Mouse (Mus musculus): ENCODE measurements around the gene Mipep. TPM values are rescaled to one million over a fixed set of nuclear protein-coding genes. Genes with fewer than 3 reads are reported as not detected.

The Mipep gene
- total RNA-seq, 2 experiments from 2014 or later = 53.9 to 58.4 TPM

GRCm38 (mm10) chr14:60796600-60797322 lies 12.4 kb downstream of the Mipep start:
- DNase-seq (ENCODE audit: low spot score) = no peak
- intact Hi-C loops (cut with DNase I) = no loop called here

- no peak for DNase-seq (ENCODE audit: low spot score)
- intact Hi-C loops (cut with DNase I) = no loop called here
These were observed 13.2 kb downstream of the Mipep start for GRCm38 (mm10) chr14:60797596-60797995.

- no peak for DNase-seq (ENCODE audit: low spot score)
- intact Hi-C loops (cut with DNase I) = loop anchor here (1.0 to 2.0 kb wide), 3 partner anchors 288 to 496 kb away; no protein-coding TSS in a partner anchor
These were observed 14.3 kb downstream of the Mipep start for GRCm38 (mm10) chr14:60798721-60799120.

GRCm38 (mm10) chr14:60799762-60800728 lies 15.7 kb downstream of the Mipep start:
- intact Hi-C loops (cut with DNase I) = loop anchor here (1.0 to 2.0 kb wide), 3 partner anchors 287 to 494 kb away; no protein-coding TSS in a partner anchor
- DNase-seq (ENCODE audit: low spot score) = no peak

GRCm38 (mm10) chr14:60802026-60802425 lies 17.7 kb downstream of the Mipep start:
- no peak for DNase-seq (ENCODE audit: low spot score)
- intact Hi-C loops (cut with DNase I) = no loop called here

- intact Hi-C loops (cut with DNase I) = no loop called here
- DNase-seq (ENCODE audit: low spot score) = no peak
These were observed 20.6 kb downstream of the Mipep start for GRCm38 (mm10) chr14:60804978-60805377.

GRCm38 (mm10) chr14:60805871-60806270 lies 21.5 kb downstream of the Mipep start:
- no peak for DNase-seq (ENCODE audit: low spot score)
- intact Hi-C loops (cut with DNase I) = no loop called here

GRCm38 (mm10) chr14:60806891-60807344 lies 22.5 kb downstream of the Mipep start:
- no peak for DNase-seq (ENCODE audit: low spot score)
- intact Hi-C loops (cut with DNase I) = no loop called here

GRCm38 (mm10) chr14:60809881-60810280 lies 25.5 kb downstream of the Mipep start:
- intact Hi-C loops (cut with DNase I) = no loop called here
- DNase-seq (ENCODE audit: low spot score) = no peak

GRCm38 (mm10) chr14:60811547-60811946 lies 27.2 kb downstream of the Mipep start:
- DNase-seq (ENCODE audit: low spot score) = no peak
- intact Hi-C loops (cut with DNase I) = no loop called here

- intact Hi-C loops (cut with DNase I) = no loop called here
- DNase-seq (ENCODE audit: low spot score) = no peak
These were observed 30.7 kb downstream of the Mipep start for GRCm38 (mm10) chr14:60815098-60815497.

- intact Hi-C loops (cut with DNase I) = no loop called here
- no peak for DNase-seq (ENCODE audit: low spot score)
These were observed 33.7 kb downstream of the Mipep start for GRCm38 (mm10) chr14:60818045-60818444.

GRCm38 (mm10) chr14:60830096-60830495 lies 45.7 kb downstream of the Mipep start:
- no peak for DNase-seq (ENCODE audit: low spot score)
- intact Hi-C loops (cut with DNase I) = no loop called here

- intact Hi-C loops (cut with DNase I) = no loop called here
- no peak for DNase-seq (ENCODE audit: low spot score)
These were observed 52.3 kb downstream of the Mipep start for GRCm38 (mm10) chr14:60836709-60837108.

- intact Hi-C loops (cut with DNase I) = no loop called here
- DNase-seq (ENCODE audit: low spot score) = no peak
These were observed 55.3 kb downstream of the Mipep start for GRCm38 (mm10) chr14:60839654-60840053.

GRCm38 (mm10) chr14:60841977-60842659 lies 57.7 kb downstream of the Mipep start:
- intact Hi-C loops (cut with DNase I) = no loop called here
- no peak for DNase-seq (ENCODE audit: low spot score)

GRCm38 (mm10) chr14:60843596-60843995 lies 59.2 kb downstream of the Mipep start:
- intact Hi-C loops (cut with DNase I) = no loop called here
- DNase-seq (ENCODE audit: low spot score) = no peak

- intact Hi-C loops (cut with DNase I) = no loop called here
- no peak for DNase-seq (ENCODE audit: low spot score)
These were observed 61.1 kb downstream of the Mipep start for GRCm38 (mm10) chr14:60845261-60846045.

- intact Hi-C loops (cut with DNase I) = no loop called here
- no peak for DNase-seq (ENCODE audit: low spot score)
These were observed 61.8 kb downstream of the Mipep start for GRCm38 (mm10) chr14:60846174-60846573.

Data from heart, postnatal 25 days (tissue).